Mouse (Mus musculus) midbrain, embryonic 11.5 days (tissue): ENCODE data around the gene Usp7. TPM values are rescaled to one million over a fixed set of nuclear protein-coding genes. Genes with fewer than 3 reads are reported as not detected.

Source experiments
- ATAC-seq: fragments of 200-750 bp; cut with Nextera tagmentation; 2 replicates; pipeline ENCODE4 v1.8.0; 2017; ENCODE audit warnings: moderate TSS enrichment, moderate library complexity; ENCODE audit not compliant: low FRiP score
- DNase-seq: peaks from one replicate; pipeline ENCODE4 v3.0.0; 2015; ENCODE audit warnings: low spot score; ENCODE audit errors: missing footprints
- H3K27ac ChIP-seq: fragments of 300-500 bp; sonication (generic); 2 replicates; pipeline ENCODE4 v1.5.1; 2014; ENCODE audit warnings: low read depth, low read length
- H3K27me3 ChIP-seq: fragments of 300-500 bp; sonication (generic); 2 replicates; pipeline ENCODE4 v1.6.1; 2014; ENCODE audit warnings: mild to moderate bottlenecking, low read length, moderate library complexity, mixed read lengths; ENCODE audit not compliant: control insufficient read depth, insufficient read depth
- H3K36me3 ChIP-seq: fragments of 300-500 bp; sonication (generic); 2 replicates; pipeline ENCODE4 v1.6.1; 2014; ENCODE audit warnings: mild to moderate bottlenecking, low read length, moderate library complexity, mixed read lengths; ENCODE audit not compliant: control insufficient read depth, insufficient read depth
- H3K4me1 ChIP-seq: fragments of 300-500 bp; sonication (generic); 2 replicates; pipeline ENCODE4 v1.6.1; 2014; ENCODE audit warnings: low read length; ENCODE audit not compliant: control insufficient read depth, insufficient read depth
- H3K4me2 ChIP-seq: fragments of 300-500 bp; sonication (generic); 2 replicates; pipeline ENCODE4 v1.6.1; 2014; ENCODE audit warnings: mild to moderate bottlenecking, moderate library complexity
- H3K4me3 ChIP-seq: fragments of 300-500 bp; sonication (generic); 2 replicates; pipeline ENCODE4 v1.5.1; 2014; ENCODE audit warnings: low read depth, low read length
- H3K9ac ChIP-seq: fragments of 300-500 bp; sonication (generic); 2 replicates; pipeline ENCODE4 v1.6.1; 2014; ENCODE audit warnings: low read length
- H3K9me3 ChIP-seq: fragments of 300-500 bp; sonication (generic); 2 replicates; pipeline ENCODE4 v1.6.1; 2016; ENCODE audit warnings: low read length; ENCODE audit not compliant: control insufficient read depth
- WGBS: fragments of 180-500 bp; shearing (Covaris S2); extraction: QIAGEN DNeasy Blood & Tissue Kit; methylation state at CpG from one replicate; pipeline ENCODE4 v1.1.7; 2014; 5-methylcytosine and 5-hydroxymethylcytosine counted together
- polyA plus RNA-seq: library from polyadenylated mRNA; unstranded; fragments of >200 nt; fragmentation: Nextera tagmentation; extraction: Ambion mirVana; gene quantifications from 2 replicates; pipeline ENCODE4 v1.2.1, GENCODE M21; 2014

Gene Usp7
- polyA plus RNA-seq, 1 experiment from 2014 or later, result 35.7 TPM

GRCm38 (mm10) chr16:8725807-8726206 lies 66.3 kb downstream of the Usp7 start:
- Histone ChIP-seq H3K27me3 (no peaks in the 10 kb centered on the region), H3K4me2 (no peak overlapping the region), H3K4me1 (no peaks in the 10 kb centered on the region), H3K27ac (no peak overlapping the region), H3K36me3 (no peaks in the 10 kb centered on the region), H3K9me3 (no peaks in the 10 kb centered on the region), H3K9ac (no peak overlapping the region), H3K4me3 (no peak overlapping the region)
- ATAC-seq, result no peak
- WGBS, result 94% methylated on average over 2 of the region's 2 CpGs
- DNase-seq, result no peak

DNA sequence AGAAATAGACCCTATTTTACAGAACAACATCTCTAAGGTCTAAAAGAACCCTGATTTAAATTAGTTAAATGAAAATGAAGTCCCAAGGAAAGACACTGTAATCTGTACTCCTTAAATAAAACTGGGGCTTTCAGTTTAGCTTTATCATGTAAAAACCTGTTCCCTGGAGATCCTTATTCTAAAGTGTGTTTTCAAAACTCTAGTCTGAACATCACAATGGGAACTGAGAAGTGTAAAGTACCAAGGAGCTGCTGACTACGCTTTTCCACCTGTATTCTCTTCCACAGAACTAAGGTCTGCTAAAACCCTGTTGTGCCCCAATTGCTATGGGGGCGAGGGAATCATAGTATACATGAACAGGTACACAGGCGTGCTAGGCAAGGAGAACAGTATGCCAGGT lies 68.1 kb downstream of the Usp7 start:
- no peak overlapping the region for H3K9ac ChIP-seq
- ATAC-seq, result no peak

DNA sequence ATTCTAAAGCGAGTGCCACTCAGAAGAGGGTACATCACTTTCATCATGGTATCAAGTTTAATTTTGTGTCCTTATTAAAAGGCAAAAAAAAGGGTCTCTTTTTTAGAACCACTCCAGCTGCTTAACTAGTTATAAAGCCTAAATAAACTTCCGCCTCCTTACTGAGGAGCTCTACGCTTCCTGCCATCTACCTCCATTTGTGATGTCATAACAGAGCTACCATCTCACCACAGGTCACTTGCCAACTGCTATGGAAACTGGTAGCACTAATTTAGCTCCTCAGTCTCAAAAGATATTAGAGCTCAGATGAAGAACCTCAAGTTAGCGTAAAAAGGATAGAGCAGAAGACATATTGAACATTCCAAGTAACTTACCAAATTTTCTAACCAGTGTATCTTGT lies 71.7 kb downstream of the Usp7 start:
- H3K36me3 ChIP-seq, result peaks cover 6% of the 10 kb centered on the region

More for the DNA sequence above, 68.1 kb downstream of the Usp7 start:
- WGBS, result 94% methylated on average over 3 of the region's 3 CpGs
- H3K4me2 ChIP-seq, result no peak overlapping the region
- H3K4me1 ChIP-seq, result no peaks in the 10 kb centered on the region
- no peaks in the 10 kb centered on the region for H3K9me3 ChIP-seq
- H3K27ac ChIP-seq, result no peak overlapping the region
- DNase-seq, result no peak
- no peaks in the 10 kb centered on the region for H3K27me3 ChIP-seq
- no peaks in the 10 kb centered on the region for H3K36me3 ChIP-seq
- no peak overlapping the region for H3K4me3 ChIP-seq

GRCm38 (mm10) chr16:8717744-8718143 lies 74.4 kb downstream of the Usp7 start:
- no peak overlapping the region for H3K9ac ChIP-seq
- DNase-seq (no peak), ATAC-seq (no peak)
- no peaks in the 10 kb centered on the region for H3K9me3 ChIP-seq
- no peak overlapping the region for H3K4me2 ChIP-seq
- H3K4me1 ChIP-seq, result no peaks in the 10 kb centered on the region
- no peaks in the 10 kb centered on the region for H3K27me3 ChIP-seq
- H3K36me3 ChIP-seq, result peaks cover 6% of the 10 kb centered on the region
- 97% methylated on average over 10 of the region's 10 CpGs for WGBS
- H3K27ac ChIP-seq, result no peak overlapping the region
- H3K4me3 ChIP-seq, result no peak overlapping the region

More for the DNA sequence above, 71.7 kb downstream of the Usp7 start:
- DNase-seq, result no peak
- H3K27me3 ChIP-seq, result no peaks in the 10 kb centered on the region
- 94% methylated on average over 4 of the region's 4 CpGs for WGBS
- H3K9ac ChIP-seq, result no peak overlapping the region
- H3K9me3 ChIP-seq, result no peaks in the 10 kb centered on the region
- H3K4me2 ChIP-seq, result no peak overlapping the region
- no peak overlapping the region for H3K4me3 ChIP-seq
- no peak overlapping the region for H3K27ac ChIP-seq
- H3K4me1 ChIP-seq, result no peaks in the 10 kb centered on the region
- ATAC-seq, result no peak

DNA sequence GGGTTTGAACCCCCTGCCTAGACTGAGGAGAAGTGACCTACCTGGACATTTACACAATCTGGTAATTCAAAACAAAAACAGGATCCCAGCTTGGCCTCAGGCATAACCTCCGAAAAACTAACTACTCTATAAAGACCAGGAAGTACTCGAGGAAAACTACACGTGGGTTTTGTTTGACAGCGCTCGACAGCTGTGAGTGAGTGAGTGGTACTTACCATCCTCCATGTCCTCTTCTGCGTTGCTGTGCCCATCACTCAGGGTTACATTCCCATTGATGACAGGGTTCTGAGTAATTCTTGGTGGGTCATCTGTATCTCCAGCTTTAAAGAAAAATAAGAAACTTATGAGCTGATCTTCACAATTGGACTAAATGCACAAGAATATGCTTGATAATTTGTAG lies 75.8 kb downstream of the Usp7 start:
- 89% methylated on average over 6 of the region's 6 CpGs for WGBS
- no peak overlapping the region for H3K4me3 ChIP-seq
- no peaks in the 10 kb centered on the region for H3K9me3 ChIP-seq
- peaks cover 10% of the 10 kb centered on the region for H3K36me3 ChIP-seq
- no peak overlapping the region for H3K27ac ChIP-seq
- no peaks in the 10 kb centered on the region for H3K27me3 ChIP-seq
- no peaks in the 10 kb centered on the region for H3K4me1 ChIP-seq
- DNase-seq (no peak), ATAC-seq (no peak)
- H3K9ac ChIP-seq, result no peak overlapping the region
- no peak overlapping the region for H3K4me2 ChIP-seq

DNA sequence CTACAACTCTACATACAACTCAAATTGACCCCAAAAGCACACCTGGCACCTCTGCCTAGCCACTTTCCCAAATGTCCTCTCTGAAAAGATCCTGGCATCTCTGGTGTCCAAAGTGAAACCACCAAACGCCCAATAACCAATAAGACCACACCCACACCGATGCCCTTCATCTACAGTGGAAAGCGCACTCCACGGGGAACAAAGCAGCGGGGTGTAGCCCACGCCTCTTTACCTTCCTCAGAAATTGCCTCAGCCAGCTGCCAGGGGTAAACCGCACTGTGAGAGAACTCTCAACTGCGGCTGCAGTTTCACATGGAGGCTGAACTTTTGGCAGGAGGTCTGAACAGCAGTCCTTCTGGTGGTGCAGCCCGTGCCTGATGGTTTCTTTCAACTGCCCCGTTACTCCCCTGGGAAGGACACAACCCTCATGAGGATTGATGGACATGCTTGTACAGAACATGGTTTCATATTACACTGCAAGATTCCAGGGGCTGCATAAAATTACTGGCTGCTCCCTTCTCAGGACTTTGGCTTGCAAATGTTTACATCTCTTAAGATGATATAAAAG lies 76.5 kb downstream of the Usp7 start:
- WGBS, result 86% methylated on average over 10 of the region's 10 CpGs
- no peak for ATAC-seq
- Histone ChIP-seq H3K4me1 (no peaks in the 10 kb centered on the region), H3K36me3 (peaks cover 13% of the 10 kb centered on the region), H3K4me3 (no peak overlapping the region), H3K27ac (no peak overlapping the region), H3K4me2 (no peak overlapping the region), H3K9me3 (no peaks in the 10 kb centered on the region), H3K27me3 (no peaks in the 10 kb centered on the region), H3K9ac (no peak overlapping the region)
- no peak for DNase-seq

- 95% methylated on average over 5 of the region's 5 CpGs for WGBS
- no peak overlapping the region for H3K9ac ChIP-seq
- ATAC-seq, result no peak
- no peaks in the 10 kb centered on the region for H3K27me3 ChIP-seq
- DNase-seq, result no peak
- H3K27ac ChIP-seq, result no peak overlapping the region
- H3K36me3 ChIP-seq, result peaks cover 16% of the 10 kb centered on the region
- no peaks in the 10 kb centered on the region for H3K4me1 ChIP-seq
- H3K9me3 ChIP-seq, result no peaks in the 10 kb centered on the region
- no peak overlapping the region for H3K4me2 ChIP-seq
- no peak overlapping the region for H3K4me3 ChIP-seq
These were observed 77.3 kb downstream of the Usp7 start for GRCm38 (mm10) chr16:8714851-8715250.

- 86% methylated on average over 9 of the region's 9 CpGs for WGBS
These were observed 80.1 kb downstream of the Usp7 start for GRCm38 (mm10) chr16:8711998-8712397.

GRCm38 (mm10) chr16:8700586-8700985 lies 91.5 kb downstream of the Usp7 start:
- ATAC-seq, result no peak
- H3K4me3 ChIP-seq, result no peak overlapping the region
- H3K4me2 ChIP-seq, result no peak overlapping the region
- no peaks in the 10 kb centered on the region for H3K4me1 ChIP-seq
- H3K9me3 ChIP-seq, result no peaks in the 10 kb centered on the region
- 94% methylated on average over 3 of the region's 3 CpGs for WGBS
- no peak overlapping the region for H3K9ac ChIP-seq
- H3K27me3 ChIP-seq, result no peaks in the 10 kb centered on the region
- DNase-seq, result no peak
- H3K27ac ChIP-seq, result no peak overlapping the region
- H3K36me3 ChIP-seq, result peaks cover 54% of the 10 kb centered on the region

More at GRCm38 (mm10) chr16:8711998-8712397, 80.1 kb downstream of the Usp7 start:
- no peak overlapping the region for H3K4me3 ChIP-seq
- H3K9ac ChIP-seq, result no peak overlapping the region
- no peak overlapping the region for H3K27ac ChIP-seq
- H3K9me3 ChIP-seq, result no peaks in the 10 kb centered on the region
- H3K36me3 ChIP-seq, result peaks cover 27% of the 10 kb centered on the region
- H3K27me3 ChIP-seq, result no peaks in the 10 kb centered on the region
- DNase-seq, result no peak
- H3K4me2 ChIP-seq, result no peak overlapping the region
- ATAC-seq, result no peak
- no peaks in the 10 kb centered on the region for H3K4me1 ChIP-seq
